Mouse (Mus musculus): Measurements from ENCODE around the gene Ubald1. TPM values are rescaled to one million over a fixed set of nuclear protein-coding genes. Genes with fewer than 3 reads are reported as not detected.
A peak's percentile ranks its signal among the peaks of the same experiment; 100 is the strongest.

The Ubald1 gene
- polyA plus RNA-seq, 1 experiment from 2014 or later = 12.3 TPM

GRCm38 (mm10) chr16:4837631-4838030, 42.5 kb downstream of the Ubald1 start:
- Histone ChIP-seq H3K9ac (no peak overlapping the region), H3K27ac (no peak overlapping the region), H3K4me3 (replicated peaks) (no peak overlapping the region), H3K9me3 (replicated peaks) (no peaks in the 10 kb centered on the region), H3K4me1 (replicated peaks) (no peaks in the 10 kb centered on the region), H3K4me2 (no peak overlapping the region), H3K36me3 (no peaks in the 10 kb centered on the region), H3K27me3 (0 out of 2 replicates have a peak, but pooled peaks cover 5% of the 10 kb centered on the region)
- 65% methylated on average over 3 of the region's 3 CpGs for WGBS (ENCODE audit: insufficient replicate concordance)
- DNase-seq = no peak
- ATAC-seq (ENCODE audit: low read depth) = no peak

GRCm38 (mm10) chr16:4835191-4835590, 44.9 kb downstream of the Ubald1 start, which contains the start of gene 4930562C15Rik:
Gene 4930562C15Rik (plus strand): TSS chr16:4835416.
- Histone ChIP-seq H3K4me1 (replicated peaks) (peaks cover 13% of the 10 kb centered on the region), H3K27ac (no peak within 1 kb of the TSS), H3K9me3 (replicated peaks) (no peaks in the 10 kb centered on the region), H3K4me3 (replicated peaks) (no peak within 1 kb of the TSS), H3K36me3 (no peaks in the 10 kb centered on the region), H3K27me3 (no peaks in the 10 kb centered on the region), H3K9ac (no peak within 1 kb of the TSS), H3K4me2 (no peak within 1 kb of the TSS)
- DNase-seq = no peak
- 63% methylated on average over 3 of the region's 3 CpGs for WGBS (ENCODE audit: insufficient replicate concordance)
- ATAC-seq (ENCODE audit: low read depth) = no peak

GRCm38 (mm10) chr16:4833858-4834257, 46.3 kb downstream of the Ubald1 start:
- no peak for DNase-seq
- Histone ChIP-seq H3K4me2 (no peak overlapping the region), H3K9me3 (replicated peaks) (no peaks in the 10 kb centered on the region), H3K4me1 (replicated peaks) (peaks cover 14% of the 10 kb centered on the region), H3K27ac (no peak overlapping the region), H3K36me3 (no peaks in the 10 kb centered on the region), H3K4me3 (replicated peaks) (no peak overlapping the region), H3K9ac (no peak overlapping the region), H3K27me3 (no peaks in the 10 kb centered on the region)
- WGBS (ENCODE audit: insufficient replicate concordance) = 56% methylated on average over 2 of the region's 2 CpGs
- ATAC-seq (ENCODE audit: low read depth) = no peak

GRCm38 (mm10) chr16:4831650-4832419, 48.3 kb downstream of the Ubald1 start:
- Histone ChIP-seq H3K4me3 (replicated peaks) (no peak overlapping the region), H3K27me3 (no peaks in the 10 kb centered on the region), H3K9me3 (replicated peaks) (no peaks in the 10 kb centered on the region), H3K9ac (no peak overlapping the region), H3K36me3 (no peaks in the 10 kb centered on the region), H3K27ac (no peak overlapping the region), H3K4me1 (replicated peaks) (peaks cover 17% of the 10 kb centered on the region), H3K4me2 (peak overlapping the region; percentile 13; the same call in 1 of the 2 replicates)
- ATAC-seq (ENCODE audit: low read depth) = peak; percentile 71
- peak; percentile 15 for DNase-seq
- 35% methylated on average over 15 of the region's 15 CpGs for WGBS (ENCODE audit: insufficient replicate concordance)

GRCm38 (mm10) chr16:4829271-4829900, 50.7 kb downstream of the Ubald1 start:
- no peaks in the 10 kb centered on the region for H3K36me3 ChIP-seq
- H3K4me1 ChIP-seq (replicated peaks) = peaks cover 17% of the 10 kb centered on the region
- no peak overlapping the region for H3K27ac ChIP-seq
- no peak overlapping the region for H3K4me2 ChIP-seq
- DNase-seq (no peak), ATAC-seq (ENCODE audit: low read depth) (no peak)
- no peak overlapping the region for H3K4me3 ChIP-seq (replicated peaks)
- no peak overlapping the region for H3K9ac ChIP-seq
- no peaks in the 10 kb centered on the region for H3K9me3 ChIP-seq (replicated peaks)
- WGBS (ENCODE audit: insufficient replicate concordance) = 64% methylated on average over 6 of the region's 6 CpGs
- no peaks in the 10 kb centered on the region for H3K27me3 ChIP-seq

- Histone ChIP-seq H3K4me2 (no peak overlapping the region), H3K4me1 (replicated peaks) (peaks cover 17% of the 10 kb centered on the region), H3K9me3 (replicated peaks) (no peaks in the 10 kb centered on the region), H3K27me3 (no peaks in the 10 kb centered on the region), H3K9ac (no peak overlapping the region), H3K36me3 (no peaks in the 10 kb centered on the region), H3K4me3 (replicated peaks) (no peak overlapping the region), H3K27ac (no peak overlapping the region)
- 76% methylated on average over 5 of the region's 5 CpGs for WGBS (ENCODE audit: insufficient replicate concordance)
- no peak for ATAC-seq (ENCODE audit: low read depth)
- DNase-seq = no peak
Measured at GRCm38 (mm10) chr16:4827639-4828038, 52.5 kb downstream of the Ubald1 start.

Other genes with a start within 250 kb of the Ubald1 start
- 2.9 TPM in 2 replicates for gene Vasn, start 240.4 kb downstream of the Ubald1 start, polyA plus RNA-seq (2015; fragmentation: Nextera tagmentation; extraction: Ambion mirVana)
- 51.8 and 62.5 TPM in 2 replicates for gene Dnaja3, start 240.3 kb downstream of the Ubald1 start, polyA plus RNA-seq (2015; fragmentation: Nextera tagmentation; extraction: Ambion mirVana)
- gene Coro7, start 200.5 kb downstream of the Ubald1 start, polyA plus RNA-seq (2015; fragmentation: Nextera tagmentation; extraction: Ambion mirVana) = 7.0 and 9.9 TPM in 2 replicates
- gene Nmral1, start 161.0 kb downstream of the Ubald1 start, polyA plus RNA-seq (2015; fragmentation: Nextera tagmentation; extraction: Ambion mirVana) = 48.0 and 48.2 TPM in 2 replicates
- gene Hmox2, start 154.0 kb downstream of the Ubald1 start, polyA plus RNA-seq (2015; fragmentation: Nextera tagmentation; extraction: Ambion mirVana) = 38.9 and 40.1 TPM in 2 replicates
- gene Cdip1, start 90.0 kb downstream of the Ubald1 start, polyA plus RNA-seq (2015; fragmentation: Nextera tagmentation; extraction: Ambion mirVana) = 16.7 and 17.9 TPM in 2 replicates
- gene 4930562C15Rik, start 44.9 kb downstream of the Ubald1 start, polyA plus RNA-seq (2015; fragmentation: Nextera tagmentation; extraction: Ambion mirVana) = not detected in 2 replicates
- 22.6 and 24.5 TPM in 2 replicates for gene Mgrn1, start 5.9 kb upstream of the Ubald1 start, polyA plus RNA-seq (2015; fragmentation: Nextera tagmentation; extraction: Ambion mirVana)
- gene Nudt16l1, start 58.4 kb upstream of the Ubald1 start, polyA plus RNA-seq (2015; fragmentation: Nextera tagmentation; extraction: Ambion mirVana) = 53.6 and 55.1 TPM in 2 replicates
- 12.1 and 13.9 TPM in 2 replicates for gene Anks3, start 83.9 kb upstream of the Ubald1 start, polyA plus RNA-seq (2015; fragmentation: Nextera tagmentation; extraction: Ambion mirVana)
- gene Sept12, start 117.5 kb upstream of the Ubald1 start, polyA plus RNA-seq (2015; fragmentation: Nextera tagmentation; extraction: Ambion mirVana) = not detected in 2 replicates
- 4.6 and 6.3 TPM in 2 replicates for gene Smim22, start 127.0 kb upstream of the Ubald1 start, polyA plus RNA-seq (2015; fragmentation: Nextera tagmentation; extraction: Ambion mirVana)
- gene Rogdi, start 133.2 kb upstream of the Ubald1 start, polyA plus RNA-seq (2015; fragmentation: Nextera tagmentation; extraction: Ambion mirVana) = 42.6 and 45.7 TPM in 2 replicates
- gene Glyr1, start 169.5 kb upstream of the Ubald1 start, polyA plus RNA-seq (2015; fragmentation: Nextera tagmentation; extraction: Ambion mirVana) = 44.6 and 53.8 TPM in 2 replicates
- gene Ubn1, start 169.7 kb upstream of the Ubald1 start, polyA plus RNA-seq (2015; fragmentation: Nextera tagmentation; extraction: Ambion mirVana) = 8.6 and 8.9 TPM in 2 replicates